Mouse (Mus musculus) forebrain, postnatal 0 days (tissue): ENCODE results near the gene Igsf8. TPM values are rescaled to one million over a fixed set of nuclear protein-coding genes. Genes with fewer than 3 reads are reported as not detected.

Experiments
- ATAC-seq: fragments of 200-750 bp; cut with Nextera tagmentation; 2 replicates; pipeline ENCODE4 v1.8.0; 2017; ENCODE audit warnings: mild to moderate bottlenecking, moderate library complexity
- DNase-seq: peaks from one replicate; pipeline ENCODE4 v3.0.0-alpha.2; 2015
- H3K27ac ChIP-seq: fragments of 300-500 bp; sonication (generic); 2 replicates; pipeline ENCODE4 v1.5.1; 2014; ENCODE audit warnings: low read depth, mild to moderate bottlenecking, antibody characterized with exemption, low read length, moderate library complexity, mixed read lengths
- H3K27me3 ChIP-seq: fragments of 300-500 bp; sonication (generic); 2 replicates; pipeline ENCODE4 v1.6.1; 2014; ENCODE audit warnings: mild to moderate bottlenecking, low read length, mixed read lengths; ENCODE audit not compliant: insufficient read depth
- H3K36me3 ChIP-seq: fragments of 300-500 bp; sonication (generic); 2 replicates; pipeline ENCODE4 v1.6.1; 2014; ENCODE audit warnings: mild to moderate bottlenecking, moderate library complexity; ENCODE audit not compliant: insufficient read depth
- H3K4me1 ChIP-seq: fragments of 300-500 bp; sonication (generic); 2 replicates; pipeline ENCODE4 v1.6.1; 2014; ENCODE audit warnings: antibody characterized with exemption; ENCODE audit not compliant: insufficient read depth
- H3K4me2 ChIP-seq: fragments of 300-500 bp; sonication (generic); 2 replicates; pipeline ENCODE4 v1.6.1; 2014; ENCODE audit warnings: low read depth, mild to moderate bottlenecking, moderate library complexity
- H3K4me3 ChIP-seq: fragments of 300-500 bp; sonication (generic); 2 replicates; pipeline ENCODE4 v1.5.1; 2014; ENCODE audit warnings: low read depth, low read length, mixed read lengths
- H3K9ac ChIP-seq: fragments of 300-500 bp; sonication (generic); 2 replicates; pipeline ENCODE4 v1.6.1; 2014; ENCODE audit warnings: mild to moderate bottlenecking
- H3K9me3 ChIP-seq: fragments of 300-500 bp; sonication (generic); 2 replicates; pipeline ENCODE4 v1.6.1; 2016; ENCODE audit warnings: low read length
- CTCF ChIP-seq: sonication (generic); IDR thresholded peaks from 2 replicates; pipeline ENCODE4 v1.5.1; 2016; ENCODE audit warnings: antibody characterized with exemption, control low read depth, low read depth
- WGBS: fragments of 180-500 bp; shearing (Covaris S2); extraction: QIAGEN DNeasy Blood & Tissue Kit; methylation state at CpG from one replicate; pipeline ENCODE4 v1.1.7; 2014; 5-methylcytosine and 5-hydroxymethylcytosine counted together
- polyA plus RNA-seq: library from polyadenylated mRNA; unstranded; fragments of >200 nt; fragmentation: Nextera tagmentation; extraction: Ambion mirVana; gene quantifications from 2 replicates; pipeline ENCODE4 v1.2.1, GENCODE M21; 2015
- total RNA-seq: library from RNA; depleted of rRNA; stranded (reverse); fragments of >200 nt; gene quantifications from 2 replicates; pipeline ENCODE4 v1.2.3, GENCODE M21; 2014

The Igsf8 gene
- total and polyA plus RNA-seq, 2 experiments from 2014 or later, result 110 to 117 TPM

GRCm38 (mm10) chr1:172301180-172301579, 39.7 kb downstream of the Igsf8 start:
- no peak overlapping the region for H3K9ac ChIP-seq
- no peak overlapping the region for H3K4me3 ChIP-seq
- H3K4me2 ChIP-seq, result no peak overlapping the region
- H3K4me1 ChIP-seq, result peaks cover 6% of the 10 kb centered on the region; the same call in 1 of the 2 replicates
- DNase-seq (no peak), ATAC-seq (peak; percentile 21; the same call in 1 of the 2 replicates)
- TF ChIP-seq CTCF, result no peak
- H3K36me3 ChIP-seq, result no peaks in the 10 kb centered on the region
- no peaks in the 10 kb centered on the region for H3K27me3 ChIP-seq
- H3K27ac ChIP-seq, result 0 out of 2 replicates have a peak overlapping the region, but pooled peaks have one; percentile 57
- no peaks in the 10 kb centered on the region for H3K9me3 ChIP-seq
- WGBS, result 47% methylated on average over 12 of the region's 12 CpGs

GRCm38 (mm10) chr1:172302311-172302710, 40.9 kb downstream of the Igsf8 start:
- ATAC-seq (no peak), DNase-seq (no peak)
- Histone ChIP-seq H3K36me3 (no peaks in the 10 kb centered on the region), H3K4me1 (peaks cover 6% of the 10 kb centered on the region; the same call in 1 of the 2 replicates), H3K4me2 (no peak overlapping the region), H3K27ac (no peak overlapping the region; the same call in 1 of the 2 replicates), H3K9ac (no peak overlapping the region), H3K4me3 (no peak overlapping the region), H3K27me3 (no peaks in the 10 kb centered on the region), H3K9me3 (no peaks in the 10 kb centered on the region)
- no peak for TF ChIP-seq CTCF
- 66% methylated on average over 3 of the region's 3 CpGs for WGBS

- H3K27me3 ChIP-seq, result no peaks in the 10 kb centered on the region
- no peak overlapping the region for H3K4me3 ChIP-seq
- no peak for TF ChIP-seq CTCF
- WGBS, result 26% methylated on average over 6 of the region's 6 CpGs
- H3K9me3 ChIP-seq, result no peaks in the 10 kb centered on the region
- no peak overlapping the region for H3K27ac ChIP-seq
- no peak for DNase-seq
- ATAC-seq, result no peak
- H3K4me1 ChIP-seq, result peaks cover 6% of the 10 kb centered on the region; the same call in 1 of the 2 replicates
- no peak overlapping the region for H3K9ac ChIP-seq
- H3K4me2 ChIP-seq, result no peak overlapping the region
- no peaks in the 10 kb centered on the region for H3K36me3 ChIP-seq
These were observed 41.4 kb downstream of the Igsf8 start for GRCm38 (mm10) chr1:172302851-172303250.

- Histone ChIP-seq H3K27me3 (no peaks in the 10 kb centered on the region), H3K9ac (no peak overlapping the region), H3K4me1 (peaks cover 2% of the 10 kb centered on the region; the same call in 1 of the 2 replicates), H3K9me3 (no peaks in the 10 kb centered on the region), H3K36me3 (no peaks in the 10 kb centered on the region), H3K4me2 (no peak overlapping the region), H3K4me3 (no peak overlapping the region), H3K27ac (no peak overlapping the region)
- 82% methylated on average over 6 of the region's 6 CpGs for whole genome bisulfite sequencing
- ATAC-seq (no peak), DNase-seq (no peak)
- no peak for TF ChIP-seq CTCF
These were observed 43.0 kb downstream of the Igsf8 start for GRCm38 (mm10) chr1:172304443-172304842.

- no peak overlapping the region for H3K9ac ChIP-seq
- H3K27me3 ChIP-seq, result no peaks in the 10 kb centered on the region
- WGBS, result 92% methylated on average over 2 of the region's 2 CpGs
- H3K27ac ChIP-seq, result no peak overlapping the region
- H3K36me3 ChIP-seq, result no peaks in the 10 kb centered on the region
- no peak overlapping the region for H3K4me3 ChIP-seq
- DNase-seq (no peak), ATAC-seq (no peak)
- H3K4me2 ChIP-seq, result no peak overlapping the region
- H3K9me3 ChIP-seq, result no peaks in the 10 kb centered on the region
- no peak for TF ChIP-seq CTCF
- peaks cover 7% of the 10 kb centered on the region; the same call in 1 of the 2 replicates for H3K4me1 ChIP-seq
These were observed 43.7 kb downstream of the Igsf8 start for GRCm38 (mm10) chr1:172305153-172305552.

- no peak overlapping the region for H3K27ac ChIP-seq
- no peak for DNase-seq
- H3K36me3 ChIP-seq, result no peaks in the 10 kb centered on the region
- peaks cover 7% of the 10 kb centered on the region; the same call in 1 of the 2 replicates for H3K4me1 ChIP-seq
- TF ChIP-seq CTCF, result peak; percentile 25; the same call in 1 of the 2 replicates
- no peaks in the 10 kb centered on the region for H3K27me3 ChIP-seq
- no peak overlapping the region for H3K4me3 ChIP-seq
- WGBS, result 82% methylated on average over 3 of the region's 3 CpGs
- no peak overlapping the region for H3K4me2 ChIP-seq
- no peak overlapping the region for H3K9ac ChIP-seq
- no peaks in the 10 kb centered on the region for H3K9me3 ChIP-seq
- ATAC-seq, result no peak
These were observed 44.2 kb downstream of the Igsf8 start for GRCm38 (mm10) chr1:172305635-172306034.

- H3K9ac ChIP-seq, result no peak overlapping the region
- H3K36me3 ChIP-seq, result no peaks in the 10 kb centered on the region
- ATAC-seq (no peak), DNase-seq (no peak)
- H3K27me3 ChIP-seq, result no peaks in the 10 kb centered on the region
- no peak overlapping the region for H3K4me2 ChIP-seq
- no peak for TF ChIP-seq CTCF
- H3K4me3 ChIP-seq, result no peak overlapping the region
- no peaks in the 10 kb centered on the region for H3K9me3 ChIP-seq
- H3K4me1 ChIP-seq, result peaks cover 7% of the 10 kb centered on the region; the same call in 1 of the 2 replicates
- no peak overlapping the region for H3K27ac ChIP-seq
- 89% methylated on average over 4 of the region's 4 CpGs for whole genome bisulfite sequencing
These were observed 44.8 kb downstream of the Igsf8 start for GRCm38 (mm10) chr1:172306196-172306595.
